Mouse (Mus musculus) midbrain, embryonic 11.5 days (tissue): ENCODE measurements at regions not wholly inside any gene's neighbourhood (a gene's known extent, or its start where the extent isn't known, plus 50 kb on each side); places are given as distances from the start of the nearest gene placed in this dataset.

Experiments used
- ATAC-seq: fragments of 200-750 bp; cut with Nextera tagmentation; 2 replicates; pipeline ENCODE4 v1.8.0; 2017; ENCODE audit warnings: moderate TSS enrichment, moderate library complexity; ENCODE audit not compliant: low FRiP score
- DNase-seq: peaks from one replicate; pipeline ENCODE4 v3.0.0; 2015; ENCODE audit warnings: low spot score; ENCODE audit errors: missing footprints
- H3K27ac ChIP-seq: fragments of 300-500 bp; sonication (generic); 2 replicates; pipeline ENCODE4 v1.5.1; 2014; ENCODE audit warnings: low read depth, low read length
- H3K27me3 ChIP-seq: fragments of 300-500 bp; sonication (generic); 2 replicates; pipeline ENCODE4 v1.6.1; 2014; ENCODE audit warnings: mild to moderate bottlenecking, low read length, moderate library complexity, mixed read lengths; ENCODE audit not compliant: control insufficient read depth, insufficient read depth
- H3K36me3 ChIP-seq: fragments of 300-500 bp; sonication (generic); 2 replicates; pipeline ENCODE4 v1.6.1; 2014; ENCODE audit warnings: mild to moderate bottlenecking, low read length, moderate library complexity, mixed read lengths; ENCODE audit not compliant: control insufficient read depth, insufficient read depth
- H3K4me1 ChIP-seq: fragments of 300-500 bp; sonication (generic); 2 replicates; pipeline ENCODE4 v1.6.1; 2014; ENCODE audit warnings: low read length; ENCODE audit not compliant: control insufficient read depth, insufficient read depth
- H3K4me2 ChIP-seq: fragments of 300-500 bp; sonication (generic); 2 replicates; pipeline ENCODE4 v1.6.1; 2014; ENCODE audit warnings: mild to moderate bottlenecking, moderate library complexity
- H3K4me3 ChIP-seq: fragments of 300-500 bp; sonication (generic); 2 replicates; pipeline ENCODE4 v1.5.1; 2014; ENCODE audit warnings: low read depth, low read length
- H3K9ac ChIP-seq: fragments of 300-500 bp; sonication (generic); 2 replicates; pipeline ENCODE4 v1.6.1; 2014; ENCODE audit warnings: low read length
- H3K9me3 ChIP-seq: fragments of 300-500 bp; sonication (generic); 2 replicates; pipeline ENCODE4 v1.6.1; 2016; ENCODE audit warnings: low read length; ENCODE audit not compliant: control insufficient read depth
- whole genome bisulfite sequencing: fragments of 180-500 bp; shearing (Covaris S2); extraction: QIAGEN DNeasy Blood & Tissue Kit; methylation state at CpG from one replicate; pipeline ENCODE4 v1.1.7; 2014; 5-methylcytosine and 5-hydroxymethylcytosine counted together

GRCm38 (mm10) chr9:25409729-25410128, 71.6 kb upstream of the Eepd1 start:
- Histone ChIP-seq H3K9me3 (no peaks in the 10 kb centered on the region), H3K9ac (no peak overlapping the region), H3K4me3 (no peak overlapping the region), H3K36me3 (no peaks in the 10 kb centered on the region), H3K27me3 (no peaks in the 10 kb centered on the region), H3K4me2 (no peak overlapping the region), H3K27ac (no peak overlapping the region), H3K4me1 (no peaks in the 10 kb centered on the region)
- ATAC-seq = no peak
- DNase-seq = no peak
- 85% methylated on average over 5 of the region's 5 CpGs for WGBS

DNA sequence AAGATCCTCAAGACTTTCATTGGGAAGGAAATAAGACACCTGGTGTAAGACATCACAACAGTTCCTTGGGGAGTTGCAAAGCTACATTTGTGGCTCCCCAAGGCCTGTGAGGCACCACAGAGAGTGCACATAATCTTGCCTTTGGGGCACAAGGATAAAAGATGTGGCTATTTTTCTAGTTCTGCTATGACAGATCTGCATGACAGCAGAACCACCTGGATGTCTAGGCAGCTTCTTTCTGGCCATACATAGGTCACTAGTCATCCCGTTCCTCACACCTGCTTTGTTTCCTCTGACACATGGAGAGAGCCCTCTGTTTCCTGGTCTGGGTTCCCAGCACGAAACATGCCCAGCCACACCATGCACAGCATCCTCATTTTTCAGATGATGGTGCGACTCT, 67.5 kb upstream of the Eepd1 start:
- Histone ChIP-seq H3K4me3 (no peak overlapping the region), H3K4me1 (no peaks in the 10 kb centered on the region), H3K9ac (no peak overlapping the region), H3K27me3 (no peaks in the 10 kb centered on the region), H3K27ac (no peak overlapping the region), H3K9me3 (no peaks in the 10 kb centered on the region; the same call in 1 of the 2 replicates), H3K36me3 (no peaks in the 10 kb centered on the region), H3K4me2 (no peak overlapping the region)
- 84% methylated on average over 3 of the region's 3 CpGs for WGBS
- no peak for DNase-seq
- ATAC-seq = no peak

GRCm38 (mm10) chr9:25414315-25414714, 67.0 kb upstream of the Eepd1 start:
- Histone ChIP-seq H3K4me1 (no peaks in the 10 kb centered on the region), H3K4me2 (no peak overlapping the region), H3K27ac (no peak overlapping the region), H3K4me3 (no peak overlapping the region), H3K9ac (no peak overlapping the region), H3K9me3 (no peaks in the 10 kb centered on the region; the same call in 1 of the 2 replicates), H3K27me3 (no peaks in the 10 kb centered on the region), H3K36me3 (no peaks in the 10 kb centered on the region)
- no peak for ATAC-seq
- WGBS = 84% methylated on average over 2 of the region's 2 CpGs
- DNase-seq = no peak

DNA sequence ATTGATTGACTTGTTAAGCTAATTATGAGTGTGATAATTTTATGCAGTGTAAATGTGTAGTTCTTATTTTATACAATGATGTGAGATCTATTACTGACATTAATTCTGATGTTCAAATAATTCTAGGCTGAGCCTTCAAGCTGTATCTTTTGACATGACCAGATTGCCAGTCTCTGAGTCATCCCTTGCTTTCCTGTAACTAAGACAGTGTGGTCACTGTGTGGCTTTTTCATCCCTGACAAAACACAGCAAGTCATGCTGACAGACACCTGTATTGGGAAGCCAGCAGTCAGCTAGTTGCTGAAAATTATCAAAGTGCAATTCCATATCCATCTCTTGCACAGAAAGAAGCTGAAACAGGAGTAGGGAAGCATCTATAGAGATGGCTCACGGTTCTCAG, 54.4 kb upstream of the Eepd1 start:
- H3K36me3 ChIP-seq = no peaks in the 10 kb centered on the region
- no peak overlapping the region for H3K27ac ChIP-seq
- ATAC-seq (no peak), DNase-seq (no peak)
- no peak overlapping the region for H3K4me2 ChIP-seq
- 88% methylated on average over 1 of the region's 1 CpGs for WGBS
- no peaks in the 10 kb centered on the region for H3K27me3 ChIP-seq
- H3K9me3 ChIP-seq = no peaks in the 10 kb centered on the region
- H3K9ac ChIP-seq = no peak overlapping the region
- H3K4me1 ChIP-seq = no peaks in the 10 kb centered on the region
- H3K4me3 ChIP-seq = no peak overlapping the region

- no peaks in the 10 kb centered on the region for H3K36me3 ChIP-seq
- H3K27me3 ChIP-seq = no peaks in the 10 kb centered on the region
- H3K9ac ChIP-seq = no peak overlapping the region
- H3K9me3 ChIP-seq = no peaks in the 10 kb centered on the region
- H3K4me2 ChIP-seq = no peak overlapping the region
- ATAC-seq (no peak), DNase-seq (no peak)
- H3K4me1 ChIP-seq = no peaks in the 10 kb centered on the region
- H3K27ac ChIP-seq = no peak overlapping the region
- H3K4me3 ChIP-seq = no peak overlapping the region
- WGBS = 87% methylated on average over 6 of the region's 6 CpGs
These were observed 51.7 kb upstream of the Eepd1 start for GRCm38 (mm10) chr9:25429450-25430213.
